ENCODE assay signal across 16 mouse cellular contexts in the genomic region with DNA sequence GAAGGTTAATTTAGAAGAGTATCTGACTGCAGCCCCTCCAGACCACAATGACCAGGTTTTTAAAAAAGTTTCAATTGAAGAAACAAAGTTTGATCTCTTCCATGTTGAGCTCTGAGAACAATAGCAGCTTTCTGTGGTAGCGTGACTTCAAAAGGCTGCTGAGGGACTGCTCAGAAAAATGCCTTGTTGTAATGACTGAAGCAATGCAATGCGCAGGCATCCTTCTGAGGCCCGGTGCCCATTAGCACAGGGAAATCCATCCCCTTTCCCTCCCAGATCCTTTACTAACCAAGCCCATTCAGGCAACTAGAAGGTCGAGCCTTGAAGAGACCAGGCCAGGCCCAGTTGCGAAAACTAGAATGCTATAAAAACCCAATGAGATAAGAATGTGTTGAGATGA. TPM values are rescaled to one million over a fixed set of nuclear protein-coding genes. Genes with fewer than 3 reads are reported as not detected.
DNase-seq lines count a peak whose midpoint lies in the region; ATAC-seq lines count a peak whose summit lies in the region.
"Had no signal": no experiment of that assay in that cellular context is flagged by ENCODE, and none has a peak within 500 bp of the region (broad histone marks: within the 10 kb centered on the region; RNA-seq: fewer than 3 reads in every experiment).

No protein-coding gene starts in this region.

- WGBS in kidney, embryonic 15.5 days = 24% methylated on average over 5 of the region's 5 CpGs
- 10% methylated on average over 5 of the region's 5 CpGs for WGBS in midbrain, embryonic 14.5 days
- 13% methylated on average over 5 of the region's 5 CpGs for WGBS in midbrain, embryonic 15.5 days

- no peak overlapping the region for H3K9ac ChIP-seq in kidney, embryonic 15.5 days
- no peak overlapping the region for H3K9ac ChIP-seq in midbrain, embryonic 14.5 days (replicated peaks; ENCODE audit: low read length)
- no peak overlapping the region for H3K9ac ChIP-seq in midbrain, embryonic 15.5 days
- H3K9ac ChIP-seq: embryonic facial prominence, embryonic 12.5 days; hindbrain, embryonic 15.5 days; liver, postnatal 0 days had no signal

- ATAC-seq in kidney, embryonic 15.5 days (replicated peaks; ENCODE audit: low FRiP score) = no peak
- no peak for ATAC-seq in midbrain, embryonic 14.5 days (ENCODE audit: low FRiP score, low TSS enrichment)
- ATAC-seq in midbrain, embryonic 15.5 days (replicated peaks) = no peak
- ATAC-seq: intestine, postnatal 0 days; liver, postnatal 0 days had no signal

- H3K4me1 ChIP-seq in kidney, embryonic 15.5 days = peaks cover 46% of the 10 kb centered on the region
- peaks cover 30% of the 10 kb centered on the region for H3K4me1 ChIP-seq in midbrain, embryonic 14.5 days (ENCODE audit: control insufficient read depth, insufficient read depth, low read length)
- peaks cover 41% of the 10 kb centered on the region for H3K4me1 ChIP-seq in midbrain, embryonic 15.5 days

- no peaks in the 10 kb centered on the region for H3K9me3 ChIP-seq in kidney, embryonic 15.5 days (replicated peaks)
- no peaks in the 10 kb centered on the region for H3K9me3 ChIP-seq in midbrain, embryonic 14.5 days (ENCODE audit: control insufficient read depth, low read length)
- no peaks in the 10 kb centered on the region for H3K9me3 ChIP-seq in midbrain, embryonic 15.5 days
- H3K9me3 ChIP-seq: embryonic facial prominence, embryonic 12.5 days; hindbrain, embryonic 15.5 days had no signal

- H3K4me2 ChIP-seq in kidney, embryonic 15.5 days = 0 out of 2 replicates have a peak overlapping the region, but pooled peaks have one; percentile 86
- peak overlapping the region; percentile 71; the same call in 1 of the 2 replicates for H3K4me2 ChIP-seq in midbrain, embryonic 14.5 days (ENCODE audit: low read length)
- no peak overlapping the region for H3K4me2 ChIP-seq in midbrain, embryonic 15.5 days

- no peaks in the 10 kb centered on the region for H3K36me3 ChIP-seq in kidney, embryonic 15.5 days
- H3K36me3 ChIP-seq in midbrain, embryonic 14.5 days (ENCODE audit: control insufficient read depth, insufficient read depth, low read length) = no peaks in the 10 kb centered on the region
- no peaks in the 10 kb centered on the region for H3K36me3 ChIP-seq in midbrain, embryonic 15.5 days (replicated peaks)
- H3K36me3 ChIP-seq: embryonic facial prominence, embryonic 12.5 days; hindbrain, embryonic 15.5 days had no signal

- DNase-seq in kidney, adult 8-10 months = no peak
- DNase-seq in midbrain, embryonic 14.5 days = peak; percentile 30
- peak; percentile 55 for DNase-seq in embryo, embryonic 10.5 days (ENCODE audit: low spot score)
- DNase-seq in forelimb bud, embryonic 11.5 days (ENCODE audit: low read depth, low spot score) = peak; percentile 27
- no peak for DNase-seq in ovary, postnatal 10 days (ENCODE audit: low spot score)
- DNase-seq: cerebellum, adult 11 months; liver, postnatal 0 days had no signal

- H3K4me3 ChIP-seq in kidney, embryonic 15.5 days (replicated peaks) = no peak overlapping the region
- no peak overlapping the region for H3K4me3 ChIP-seq in midbrain, embryonic 14.5 days (replicated peaks; ENCODE audit: low read depth, low read length)
- H3K4me3 ChIP-seq in midbrain, embryonic 15.5 days = no peak overlapping the region
- H3K4me3 ChIP-seq: myocyte had no signal

- H3K27me3 ChIP-seq in kidney, embryonic 15.5 days = peaks cover 72% of the 10 kb centered on the region
- peaks cover 43% of the 10 kb centered on the region for H3K27me3 ChIP-seq in midbrain, embryonic 14.5 days (ENCODE audit: control insufficient read depth, insufficient read depth, low read length)
- peaks cover 28% of the 10 kb centered on the region for H3K27me3 ChIP-seq in midbrain, embryonic 15.5 days (replicated peaks)

- no peak overlapping the region for H3K27ac ChIP-seq in kidney, embryonic 15.5 days
- no peak overlapping the region for H3K27ac ChIP-seq in midbrain, embryonic 14.5 days (replicated peaks; ENCODE audit: low read depth, low read length)
- no peak overlapping the region for H3K27ac ChIP-seq in midbrain, embryonic 15.5 days
- H3K27ac ChIP-seq: embryonic facial prominence, embryonic 12.5 days; gastrocnemius, adult 2 months; hindbrain, embryonic 15.5 days; stomach, postnatal 0 days had no signal

RNA-seq across cellular contexts. Expression of a gene that starts 3.6 kb away (rescaled TPM):
- polyA plus RNA-seq in kidney, embryonic 15.5 days (2015; fragmentation: Nextera tagmentation; extraction: Ambion mirVana) = 2.8 and 3.1 TPM in 2 replicates
- polyA plus RNA-seq in midbrain, embryonic 14.5 days (2014; fragmentation: Nextera tagmentation; extraction: Ambion mirVana) = 28.3 and 31.2 TPM in 2 replicates
- polyA plus RNA-seq in midbrain, embryonic 15.5 days (2015; fragmentation: Nextera tagmentation; extraction: Ambion mirVana) = 25.4 and 25.7 TPM in 2 replicates
- polyA plus RNA-seq: liver, postnatal 0 days; myocyte had no signal

RNA-seq across cellular contexts. Expression of a gene that starts 37.5 kb away (rescaled TPM):
- polyA plus RNA-seq in kidney, embryonic 15.5 days (2015; fragmentation: Nextera tagmentation; extraction: Ambion mirVana) = 1.9 and 2.3 TPM in 2 replicates
- polyA plus RNA-seq in midbrain, embryonic 14.5 days (2014; fragmentation: Nextera tagmentation; extraction: Ambion mirVana) = 1.00 and 2.3 TPM in 2 replicates
- 2.8 TPM in 2 replicates for polyA plus RNA-seq in midbrain, embryonic 15.5 days (2015; fragmentation: Nextera tagmentation; extraction: Ambion mirVana)
- polyA plus RNA-seq: liver, adult 2 months; liver, postnatal 0 days had no signal

Comparison
In these comparisons a context has a peak if more than half of its experiments do, and no peak if none do; other contexts are left out.
1. DNase-seq: peak in midbrain, embryonic 14.5 days (single experiment), embryo, embryonic 10.5 days (single experiment) and forelimb bud, embryonic 11.5 days (single experiment); none in kidney, adult 8-10 months (0 of 2) and ovary, postnatal 10 days (single experiment).